Mouse (Mus musculus): Measurements from ENCODE around the gene Ctbp2.

Gene Ctbp2

DNA sequence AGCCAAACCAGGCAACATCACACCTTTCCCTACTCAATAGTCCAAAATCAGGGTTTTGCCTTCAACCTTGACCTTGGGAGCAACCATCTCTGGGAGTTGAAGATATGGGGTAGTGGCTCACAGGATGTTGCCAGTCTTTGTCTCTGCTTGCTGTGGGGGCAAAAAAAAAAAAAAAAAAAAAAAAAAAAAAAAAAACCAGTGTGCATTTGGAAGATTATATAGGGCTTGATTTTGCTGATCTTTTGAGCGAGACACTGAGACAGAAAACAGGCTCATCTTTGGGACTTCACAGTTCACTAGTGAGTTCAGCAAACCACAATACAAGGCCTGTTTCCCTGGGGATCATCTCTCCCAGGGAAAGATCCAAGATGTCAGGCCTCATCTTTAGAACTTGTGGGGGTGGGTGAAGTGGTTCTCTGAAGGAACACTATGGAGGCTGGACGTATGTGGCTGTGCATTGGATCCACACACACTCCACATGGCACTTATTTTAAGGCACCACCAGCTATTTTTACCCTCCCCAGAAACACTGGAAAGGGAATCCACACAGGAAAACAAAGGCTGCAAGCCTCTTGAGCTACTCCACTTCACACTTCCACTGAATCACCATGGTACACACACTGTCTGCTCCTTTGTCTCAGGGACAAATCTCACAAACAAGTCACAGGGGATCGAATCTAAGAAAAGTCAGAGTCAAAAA is 84.4 kb downstream of the Ctbp2 start:
- no peak for DNase-seq

DNA sequence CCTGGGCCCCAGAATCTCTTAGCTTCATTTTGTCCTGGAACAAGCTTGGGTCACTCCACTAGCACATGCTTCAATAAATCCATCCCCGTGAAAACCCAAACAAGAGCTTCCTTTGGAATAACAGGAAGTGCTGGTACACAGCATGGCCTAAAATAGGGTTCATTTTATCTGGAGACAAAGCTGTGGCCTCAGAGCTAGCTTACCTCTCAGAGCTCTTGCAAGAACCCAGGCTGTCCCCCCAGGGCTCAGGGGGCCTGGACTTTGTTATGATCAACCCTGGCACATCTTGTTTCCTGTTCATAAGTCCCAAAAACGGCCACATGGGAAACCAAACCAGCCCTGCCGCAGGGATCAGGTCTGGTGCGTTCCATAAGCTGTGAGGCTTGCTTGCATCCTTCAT is 86.5 kb downstream of the Ctbp2 start:
- DNase-seq, result peak; percentile 64

- no peak for DNase-seq
These were observed 86.9 kb downstream of the Ctbp2 start for GRCm38 (mm10) chr7:133037217-133037616.

DNA sequence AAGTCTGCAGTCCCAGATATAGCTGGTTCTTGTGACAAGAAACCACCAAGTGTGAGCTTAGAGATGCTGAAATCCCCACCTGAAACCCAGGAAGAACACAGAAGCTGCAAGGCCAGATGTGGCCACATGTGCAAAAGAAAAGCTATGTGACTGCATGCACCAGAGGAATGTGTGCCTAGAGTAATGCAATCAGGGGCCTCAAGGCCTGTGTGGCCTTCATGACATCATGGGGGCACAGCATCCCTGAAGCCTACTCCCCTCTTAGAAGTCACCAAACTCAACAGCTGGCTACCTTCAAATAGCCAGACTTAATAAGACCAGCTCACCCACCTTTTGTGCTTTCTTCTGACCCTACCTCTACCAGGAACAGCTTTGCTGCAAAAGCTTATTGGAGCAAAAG is 88.3 kb downstream of the Ctbp2 start:
- no peak for DNase-seq

DNA sequence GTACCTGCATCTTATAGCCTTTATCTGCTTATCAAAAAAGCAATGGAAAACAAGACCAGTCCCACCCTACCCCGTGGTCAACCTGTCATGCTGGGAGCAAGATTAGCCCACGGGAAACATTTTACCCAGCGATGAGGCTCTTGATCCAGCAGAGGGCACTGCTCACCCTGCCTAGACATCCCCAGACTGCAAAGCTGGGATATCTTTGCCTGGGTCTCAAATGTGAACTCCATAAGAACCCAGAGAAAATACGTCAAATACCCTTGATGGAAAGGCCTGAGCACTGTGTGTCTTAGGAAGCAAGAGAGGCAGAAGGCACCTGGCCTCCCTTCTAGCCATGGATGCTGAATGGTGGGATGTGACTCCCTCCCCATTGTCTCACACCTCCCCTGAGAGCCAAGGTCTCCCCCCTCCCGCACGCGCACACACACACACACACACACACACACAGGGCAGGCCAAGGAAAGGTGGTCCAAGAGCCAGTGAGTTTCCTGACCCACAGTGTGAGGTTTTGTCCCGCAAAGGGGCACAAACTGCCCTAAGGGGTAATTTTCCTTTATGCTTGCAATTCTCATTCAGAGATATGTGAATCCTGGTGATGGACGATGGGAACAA is 91.5 kb downstream of the Ctbp2 start:
- DNase-seq, result peak; percentile 80

GRCm38 (mm10) chr7:133029496-133030047 is 94.6 kb downstream of the Ctbp2 start:
- DNase-seq, result no peak

DNA sequence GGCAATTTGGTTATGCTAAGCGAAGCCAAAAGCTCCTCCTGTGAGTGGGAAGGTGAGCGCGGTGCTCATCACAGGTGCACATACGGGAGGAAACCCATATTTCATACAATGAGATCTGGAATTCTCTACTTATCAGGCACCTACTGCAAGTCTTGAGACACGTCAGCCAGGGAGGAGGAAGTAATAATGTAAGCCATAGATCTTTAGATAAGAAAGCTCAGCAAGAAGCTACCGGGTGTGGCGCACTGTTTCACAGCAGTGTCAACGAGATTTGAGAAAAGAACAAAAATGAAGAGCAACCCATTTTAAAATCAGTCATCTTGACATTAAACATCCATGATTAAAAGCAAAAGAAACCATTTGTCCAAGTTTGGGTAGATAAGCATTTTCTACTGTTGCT is 95.2 kb downstream of the Ctbp2 start:
- DNase-seq, result no peak

- no peak for DNase-seq
These were observed 96.2 kb downstream of the Ctbp2 start for GRCm38 (mm10) chr7:133027930-133028329.

GRCm38 (mm10) chr7:133024694-133025093 is 99.5 kb downstream of the Ctbp2 start:
- no peak for DNase-seq

DNA sequence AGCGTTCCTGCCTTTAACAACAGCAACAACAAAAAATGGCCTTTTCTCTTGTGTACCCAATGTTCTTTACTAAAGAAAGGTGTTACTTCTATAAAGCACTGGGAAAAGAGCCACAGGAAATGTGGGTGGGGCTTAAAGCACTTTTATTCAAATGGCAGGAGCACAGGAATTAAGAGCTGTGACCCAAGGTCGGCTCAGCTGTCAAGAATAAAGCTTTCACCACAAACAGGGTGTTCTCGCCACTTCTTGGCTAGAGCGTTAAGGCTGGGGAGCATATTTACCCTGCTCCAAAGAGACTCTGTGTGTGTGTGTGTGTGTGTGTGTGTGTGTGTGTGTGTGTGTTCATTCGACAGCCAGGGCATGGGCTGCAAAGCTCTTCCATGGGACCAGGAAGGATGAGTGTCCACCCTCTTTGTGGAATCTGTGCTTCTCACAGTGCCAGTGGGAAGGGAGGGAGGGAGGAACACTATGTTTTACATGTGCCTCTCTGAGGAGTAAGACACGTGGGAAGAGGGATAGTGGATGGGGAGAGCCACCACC is 104.6 kb downstream of the Ctbp2 start:
- peak; percentile 74 for DNase-seq

DNA sequence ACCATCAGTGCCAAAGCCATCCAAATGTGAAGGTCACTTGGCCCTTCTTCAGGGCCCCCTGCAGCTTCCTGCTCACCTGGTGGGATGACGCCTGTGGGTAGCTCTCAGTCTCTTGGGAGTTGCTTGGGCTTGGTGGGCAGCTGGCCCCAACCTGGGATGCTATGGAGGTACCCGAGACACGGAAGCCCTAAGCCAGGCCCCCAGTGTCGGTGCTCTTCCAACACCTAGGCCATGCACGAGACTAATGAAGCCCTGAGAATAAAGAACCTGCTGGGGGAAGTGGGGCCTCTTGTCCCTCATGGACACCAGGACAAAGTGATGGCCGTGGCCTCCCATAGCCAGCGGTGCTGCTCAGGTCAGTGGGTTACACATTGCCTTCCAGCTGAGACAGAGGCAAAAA is 105.2 kb downstream of the Ctbp2 start:
- no peak for DNase-seq

- DNase-seq, result no peak
These were observed 108.6 kb downstream of the Ctbp2 start for GRCm38 (mm10) chr7:133015416-133016070.

DNA sequence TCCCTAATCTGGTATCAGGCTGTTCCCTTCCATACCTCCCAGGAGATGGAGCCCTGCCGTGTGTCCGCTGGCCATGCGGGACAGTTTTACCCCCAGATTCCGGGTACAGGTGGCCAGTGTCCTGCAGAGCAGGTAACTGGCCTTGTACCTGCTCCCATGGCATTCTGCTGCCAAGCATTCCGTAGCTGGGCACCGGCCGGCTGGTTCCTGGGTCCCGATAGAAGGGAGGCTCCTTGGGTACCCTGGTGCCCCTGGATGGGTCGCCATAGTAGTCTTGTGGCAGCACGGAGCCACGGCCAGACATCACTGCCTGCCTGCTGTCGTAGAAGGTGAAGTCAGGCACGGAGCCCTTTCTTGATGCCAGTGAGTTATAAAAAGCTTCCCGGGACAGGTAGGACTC is 109.5 kb downstream of the Ctbp2 start:
- DNase-seq, result no peak

DNA sequence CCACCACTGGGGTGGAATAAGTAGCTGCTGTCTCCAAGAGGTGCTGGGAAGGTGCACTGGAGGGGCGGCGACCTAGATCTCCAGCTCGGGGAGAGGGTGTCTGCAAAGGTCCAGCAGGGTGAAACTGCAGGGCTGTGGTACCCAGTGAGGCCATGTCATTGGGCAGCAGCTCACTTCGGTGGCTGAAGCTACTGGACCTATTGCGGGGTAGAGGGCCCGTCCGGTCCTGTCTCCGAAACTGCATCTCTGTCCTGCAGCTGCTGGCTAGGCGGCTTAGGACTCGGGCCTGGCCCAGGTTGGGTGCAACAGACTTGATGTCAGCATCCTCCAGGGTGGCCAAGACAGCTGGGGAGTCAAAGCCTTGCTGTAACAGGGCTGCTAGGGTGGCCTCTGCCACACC is 110.2 kb downstream of the Ctbp2 start:
- DNase-seq, result no peak

GRCm38 (mm10) chr7:133012637-133013366 is 111.4 kb downstream of the Ctbp2 start:
- DNase-seq, result no peak

- DNase-seq, result no peak
These were observed 112.5 kb downstream of the Ctbp2 start for GRCm38 (mm10) chr7:133011611-133012010.

- peak; percentile 34 for DNase-seq
These were observed 113.0 kb downstream of the Ctbp2 start for GRCm38 (mm10) chr7:133011191-133011590.

GRCm38 (mm10) chr7:133010477-133010876 is 113.7 kb downstream of the Ctbp2 start:
- DNase-seq, result no peak

- no peak for DNase-seq
These were observed 114.5 kb downstream of the Ctbp2 start for GRCm38 (mm10) chr7:133009676-133010075.

DNA sequence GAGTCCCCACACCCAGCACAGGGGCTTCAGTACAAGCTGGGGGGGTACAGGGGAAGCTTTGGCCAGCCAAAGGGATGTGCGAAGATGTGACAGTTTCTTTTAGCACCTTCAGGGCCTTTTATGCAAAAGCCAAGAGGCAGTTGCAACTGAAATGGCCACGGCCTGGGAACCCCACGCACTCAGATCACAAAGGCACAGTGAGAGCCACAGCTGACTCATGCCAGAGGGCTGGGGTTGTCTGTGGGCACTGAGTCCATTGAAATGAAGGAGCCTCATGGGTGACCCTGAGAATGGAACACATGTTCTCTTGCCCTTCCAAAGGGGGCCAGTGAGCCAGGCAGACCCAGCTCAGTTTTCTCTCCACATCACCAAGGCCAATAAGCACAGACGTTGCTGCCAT is 115.5 kb downstream of the Ctbp2 start:
- no peak for DNase-seq

- DNase-seq, result peak; percentile 35
These were observed 116.8 kb downstream of the Ctbp2 start for GRCm38 (mm10) chr7:133007343-133007742.

GRCm38 (mm10) chr7:133005772-133006171 is 118.4 kb downstream of the Ctbp2 start:
- no peak for DNase-seq

DNA sequence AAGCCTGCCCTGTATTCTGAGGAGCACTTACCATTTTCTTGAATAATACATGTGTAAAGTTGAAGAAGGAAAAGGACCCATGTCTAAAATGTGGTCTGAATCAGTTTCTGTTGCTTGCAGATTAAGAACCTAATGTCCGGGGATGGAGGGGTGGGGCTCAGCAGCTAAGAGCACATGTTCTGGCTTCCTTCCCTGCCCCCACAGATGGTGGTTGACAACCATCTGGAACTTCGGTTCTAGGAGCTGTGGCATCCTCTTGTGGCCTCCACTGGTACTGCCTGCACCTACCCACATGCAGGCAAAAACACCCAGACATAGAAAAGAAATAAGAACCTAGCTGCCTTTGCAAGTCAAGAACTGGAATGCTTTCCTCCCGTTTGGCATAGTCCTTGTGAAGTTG is 120.7 kb downstream of the Ctbp2 start:
- peak; percentile 92 for DNase-seq

Data from lung, postnatal 36 days (tissue).